Mouse (Mus musculus) kidney, postnatal 0 days (tissue): ENCODE data around the gene Scfd2. TPM values are rescaled to one million over a fixed set of nuclear protein-coding genes. Genes with fewer than 3 reads are reported as not detected.

Source experiments
- ATAC-seq: fragments of 200-750 bp; cut with Nextera tagmentation; replicated peaks from 2 replicates; pipeline ENCODE4 v1.8.0; 2017; ENCODE audit warnings: low read depth, moderate number of reproducible peaks, moderate TSS enrichment, moderate library complexity; ENCODE audit not compliant: low FRiP score
- DNase-seq: peaks from one replicate; pipeline ENCODE4 v3.0.0-alpha.2; 2016; ENCODE audit warnings: low spot score
- H3K27ac ChIP-seq: fragments of 300-500 bp; sonication (generic); 2 replicates; pipeline ENCODE4 v1.5.1; 2014; ENCODE audit warnings: mild to moderate bottlenecking
- H3K27me3 ChIP-seq: fragments of 300-500 bp; sonication (generic); 2 replicates; pipeline ENCODE4 v1.6.1; 2014; ENCODE audit warnings: low read length, mixed read lengths; ENCODE audit not compliant: insufficient read depth
- H3K36me3 ChIP-seq: fragments of 300-500 bp; sonication (generic); 2 replicates; pipeline ENCODE4 v1.6.1; 2014; ENCODE audit warnings: low read length, mixed read lengths; ENCODE audit not compliant: insufficient read depth
- H3K4me1 ChIP-seq: fragments of 300-500 bp; sonication (generic); replicated peaks from 2 replicates; pipeline ENCODE4 v1.6.1; 2014; ENCODE audit warnings: antibody characterized with exemption, low read length, mixed read lengths; ENCODE audit not compliant: insufficient read depth
- H3K4me2 ChIP-seq: fragments of 300-500 bp; sonication (generic); 2 replicates; pipeline ENCODE4 v1.6.1; 2014; ENCODE audit warnings: mild to moderate bottlenecking, low read length, moderate library complexity, mixed read lengths
- H3K4me3 ChIP-seq: fragments of 300-500 bp; sonication (generic); replicated peaks from 2 replicates; pipeline ENCODE4 v1.5.1; 2014; ENCODE audit warnings: low read depth, low read length
- H3K9ac ChIP-seq: fragments of 300-500 bp; sonication (generic); 2 replicates; pipeline ENCODE4 v1.6.1; 2014; ENCODE audit warnings: low read depth, low read length
- H3K9me3 ChIP-seq: fragments of 300-500 bp; sonication (generic); replicated peaks from 2 replicates; pipeline ENCODE4 v1.6.1; 2016; ENCODE audit warnings: low read length, inconsistent platforms, mixed read lengths
- CTCF ChIP-seq: IDR thresholded peaks from 2 replicates; pipeline ENCODE4 v1.5.1; 2016; ENCODE audit warnings: antibody characterized with exemption, low read depth, mild to moderate bottlenecking, moderate library complexity
- WGBS: fragments of 180-500 bp; shearing (Covaris S2); extraction: QIAGEN DNeasy Blood & Tissue Kit; methylation state at CpG from one replicate; pipeline ENCODE4 v1.1.7; 2014; 5-methylcytosine and 5-hydroxymethylcytosine counted together
- polyA plus RNA-seq: library from polyadenylated mRNA; unstranded; fragments of >200 nt; fragmentation: Nextera tagmentation; extraction: Ambion mirVana; gene quantifications from 2 replicates; pipeline ENCODE4 v1.2.1, GENCODE M21; 2015

Gene Scfd2
- polyA plus RNA-seq, 1 experiment from 2014 or later = 16.8 TPM

GRCm38 (mm10) chr5:74535240-74536021, 3.9 kb upstream of the Scfd2 start, which contains the start of gene Fip1l1:
Gene Fip1l1 (plus strand): TSS chr5:74535449.
- no peak for TF ChIP-seq CTCF
- H3K27ac ChIP-seq = peak within 1 kb of the TSS; percentile 89
- H3K9me3 ChIP-seq = no peaks in the 10 kb centered on the region
- ATAC-seq = peak; percentile 86
- peak within 1 kb of the TSS; percentile 85 for H3K9ac ChIP-seq
- peak within 1 kb of the TSS; percentile 78 for H3K4me2 ChIP-seq
- peak within 1 kb of the TSS; percentile 67 for H3K4me3 ChIP-seq
- H3K27me3 ChIP-seq = no peaks in the 10 kb centered on the region
- WGBS = under 1% methylated on average over 59 of the region's 73 CpGs
- peak; percentile 96 for DNase-seq
- H3K4me1 ChIP-seq = 0 out of 2 replicates have a peak, but pooled peaks cover under 1% of the 10 kb centered on the region
- no peaks in the 10 kb centered on the region for H3K36me3 ChIP-seq

- WGBS = 17% methylated on average over 16 of the region's 16 CpGs
- no peak for TF ChIP-seq CTCF
- Histone ChIP-seq H3K27me3 (no peaks in the 10 kb centered on the region), H3K9me3 (no peaks in the 10 kb centered on the region), H3K36me3 (no peaks in the 10 kb centered on the region), H3K27ac (no peak overlapping the region), H3K4me2 (peak overlapping the region; percentile 93), H3K4me1 (0 out of 2 replicates have a peak, but pooled peaks cover 5% of the 10 kb centered on the region), H3K4me3 (peak overlapping the region; percentile 89), H3K9ac (peak overlapping the region; percentile 69)
- no peak for ATAC-seq
- DNase-seq = no peak
Observed at GRCm38 (mm10) chr5:74530785-74531184, 774 bp downstream of the Scfd2 start.

- Histone ChIP-seq H3K27me3 (no peaks in the 10 kb centered on the region), H3K4me2 (no peak overlapping the region), H3K4me1 (0 out of 2 replicates have a peak, but pooled peaks cover 5% of the 10 kb centered on the region), H3K9me3 (no peaks in the 10 kb centered on the region), H3K27ac (no peak overlapping the region), H3K36me3 (no peaks in the 10 kb centered on the region), H3K4me3 (no peak overlapping the region), H3K9ac (no peak overlapping the region)
- no peak for TF ChIP-seq CTCF
- DNase-seq (no peak), ATAC-seq (no peak)
- WGBS = 83% methylated on average over 5 of the region's 5 CpGs
Observed at GRCm38 (mm10) chr5:74527025-74527424, 4.5 kb downstream of the Scfd2 start.

GRCm38 (mm10) chr5:74511686-74512085, 19.9 kb downstream of the Scfd2 start:
- no peak overlapping the region for H3K4me2 ChIP-seq
- no peak overlapping the region for H3K9ac ChIP-seq
- H3K36me3 ChIP-seq = no peaks in the 10 kb centered on the region
- DNase-seq (peak; percentile 14), ATAC-seq (no peak)
- no peaks in the 10 kb centered on the region; the same call in 1 of the 2 replicates for H3K9me3 ChIP-seq
- TF ChIP-seq CTCF = no peak
- no peaks in the 10 kb centered on the region for H3K4me1 ChIP-seq
- H3K4me3 ChIP-seq = no peak overlapping the region
- no peaks in the 10 kb centered on the region for H3K27me3 ChIP-seq
- H3K27ac ChIP-seq = no peak overlapping the region

GRCm38 (mm10) chr5:74492705-74493104, 38.9 kb downstream of the Scfd2 start:
- H3K9me3 ChIP-seq = no peaks in the 10 kb centered on the region
- no peaks in the 10 kb centered on the region for H3K27me3 ChIP-seq
- no peaks in the 10 kb centered on the region for H3K4me1 ChIP-seq
- no peak overlapping the region for H3K4me2 ChIP-seq
- ATAC-seq = no peak
- H3K36me3 ChIP-seq = no peaks in the 10 kb centered on the region
- WGBS = 80% methylated on average over 3 of the region's 3 CpGs
- TF ChIP-seq CTCF = no peak
- no peak for DNase-seq
- no peak overlapping the region for H3K9ac ChIP-seq
- no peak overlapping the region for H3K27ac ChIP-seq
- H3K4me3 ChIP-seq = no peak overlapping the region

- Histone ChIP-seq H3K27ac (no peak overlapping the region), H3K9ac (no peak overlapping the region), H3K4me2 (no peak overlapping the region), H3K27me3 (no peaks in the 10 kb centered on the region), H3K4me3 (no peak overlapping the region), H3K4me1 (no peaks in the 10 kb centered on the region), H3K9me3 (no peaks in the 10 kb centered on the region), H3K36me3 (no peaks in the 10 kb centered on the region)
- WGBS = 86% methylated on average over 4 of the region's 4 CpGs
- no peak for TF ChIP-seq CTCF
- no peak for DNase-seq
- no peak for ATAC-seq
Observed at GRCm38 (mm10) chr5:74484646-74485045, 46.9 kb downstream of the Scfd2 start.

GRCm38 (mm10) chr5:74482633-74483032, 48.9 kb downstream of the Scfd2 start:
- Histone ChIP-seq H3K36me3 (no peaks in the 10 kb centered on the region), H3K4me3 (no peak overlapping the region), H3K9ac (no peak overlapping the region), H3K27ac (no peak overlapping the region), H3K4me1 (no peaks in the 10 kb centered on the region), H3K4me2 (no peak overlapping the region), H3K9me3 (no peaks in the 10 kb centered on the region), H3K27me3 (no peaks in the 10 kb centered on the region)
- TF ChIP-seq CTCF = no peak
- 72% methylated on average over 6 of the region's 6 CpGs for WGBS
- DNase-seq (no peak), ATAC-seq (no peak)
